Comparison of ENCODE assay signal across 12 mouse cellular contexts in the genomic region with DNA sequence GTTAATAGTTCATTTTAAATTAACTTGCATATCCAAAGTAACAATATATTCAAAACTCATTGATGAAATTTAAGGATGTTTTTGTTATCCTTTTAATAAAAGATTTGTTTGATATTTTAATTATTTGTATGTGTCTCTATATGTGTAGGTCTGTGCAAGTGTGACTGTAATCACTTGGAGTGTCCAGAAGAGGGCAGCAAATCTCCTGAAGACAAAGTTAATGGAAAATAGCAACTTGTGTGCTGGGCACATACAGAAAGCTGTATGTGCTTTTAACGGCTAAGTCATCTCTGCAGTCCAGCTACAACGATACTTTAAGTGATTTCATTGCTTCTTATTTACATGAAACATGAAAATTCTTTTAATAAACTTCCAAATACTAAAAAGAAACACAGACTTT.
DNase-seq lines count a peak whose midpoint lies in the region; ATAC-seq and TF ChIP-seq lines count a peak whose summit lies in the region.
"Had no signal": no experiment of that assay in that cellular context is flagged by ENCODE, and none has a peak within 500 bp of the region (broad histone marks: within the 10 kb centered on the region; RNA-seq: fewer than 3 reads in every experiment).

No protein-coding gene starts in this region.

- WGBS in embryonic facial prominence, embryonic 11.5 days, result 78% methylated on average over 2 of the region's 2 CpGs

- no peak overlapping the region for H3K27ac ChIP-seq in layer of hippocampus, adult 2 months
- H3K27ac ChIP-seq in ES-E14 (ENCODE audit: insufficient read depth, low read depth, low read length, poor library complexity, severe bottlenecking), result no peak overlapping the region
- H3K27ac ChIP-seq in embryonic facial prominence, embryonic 11.5 days (replicated peaks; ENCODE audit: low read depth, low read length), result no peak overlapping the region
- H3K27ac ChIP-seq: forebrain, embryonic 10.5 days; intestine, embryonic 15.5 days; macrophage had no signal

- no peak overlapping the region for H3K9ac ChIP-seq in ES-E14 (ENCODE audit: insufficient read depth, low read depth, low read length, poor library complexity, severe bottlenecking)
- no peak overlapping the region for H3K9ac ChIP-seq in embryonic facial prominence, embryonic 11.5 days (replicated peaks; ENCODE audit: low read length)
- H3K9ac ChIP-seq: intestine, embryonic 15.5 days had no signal

- in situ Hi-C loops in ES-E14 (cut with MboI; ENCODE audit: low sequenced_read_pairs in 2 of 2, unreplicated experiment in 2 of 2), result no loop called here

- H3K27me3 ChIP-seq in embryonic facial prominence, embryonic 11.5 days (ENCODE audit: control insufficient read depth, insufficient read depth, low read length), result no peaks in the 10 kb centered on the region
- H3K27me3 ChIP-seq: intestine, embryonic 15.5 days had no signal

- no peak for ATAC-seq in embryonic facial prominence, embryonic 11.5 days (replicated peaks; ENCODE audit: insufficient number of reproducible peaks, low FRiP score, low TSS enrichment, low read depth)
- ATAC-seq in CD4-positive, CD25-positive, alpha-beta regulatory T cell, adult 4 months, result no peak
- ATAC-seq: intestine, embryonic 15.5 days had no signal

- H3K4me1 ChIP-seq in ES-E14 (ENCODE audit: control insufficient read depth in 2 of 2, insufficient read depth in 2 of 2, low read length in 2 of 2, poor library complexity in 1 of 2), result no peaks in the 10 kb centered on the region
- no peaks in the 10 kb centered on the region for H3K4me1 ChIP-seq in embryonic facial prominence, embryonic 11.5 days (ENCODE audit: control insufficient read depth, insufficient read depth, low read length)
- H3K4me1 ChIP-seq: forebrain, embryonic 10.5 days; intestine, embryonic 15.5 days had no signal

- H3K9me3 ChIP-seq in ES-E14 (ENCODE audit: control insufficient read depth, insufficient read depth, low read depth, low read length), result no peaks in the 10 kb centered on the region
- H3K9me3 ChIP-seq in embryonic facial prominence, embryonic 11.5 days (replicated peaks; ENCODE audit: control insufficient read depth, low read length), result no peaks in the 10 kb centered on the region
- H3K9me3 ChIP-seq: forebrain, embryonic 10.5 days; intestine, embryonic 15.5 days had no signal

- no peak overlapping the region for H3K4me3 ChIP-seq in layer of hippocampus, adult 2 months
- no peak overlapping the region for H3K4me3 ChIP-seq in ES-E14 (ENCODE audit: insufficient read depth in 1 of 2, low read depth in 1 of 2, low read length in 2 of 2, poor library complexity in 1 of 2, severe bottlenecking in 1 of 2)
- no peak overlapping the region for H3K4me3 ChIP-seq in embryonic facial prominence, embryonic 11.5 days (ENCODE audit: low read depth, low read length)
- H3K4me3 ChIP-seq: forebrain, embryonic 10.5 days; intestine, embryonic 15.5 days had no signal

- no peak for DNase-seq in layer of hippocampus, adult 2 months (ENCODE audit: low spot score in 2 of 2)
- no peak for DNase-seq in layer of hippocampus, postnatal 25 days (ENCODE audit: extremely low spot score in 1 of 2, low spot score in 1 of 2)
- DNase-seq in A20 (ENCODE audit: low read depth, low spot score) (peak; percentile 66), ES-E14 (ENCODE audit: low read depth, low spot score) (peak; percentile 42), adipocyte (ENCODE audit: low spot score) (no peak)
- peak; percentile 54 for DNase-seq in embryonic facial prominence, embryonic 11.5 days (ENCODE audit: low spot score)
- DNase-seq: cerebellum, adult 2 months; thymus, postnatal 4 days had no signal

- H3K4me2 ChIP-seq in embryonic facial prominence, embryonic 11.5 days (ENCODE audit: low read depth, low read length), result no peak overlapping the region
- H3K4me2 ChIP-seq: intestine, embryonic 15.5 days had no signal

- TF ChIP-seq CTCF in layer of hippocampus, adult 2 months (conservative IDR thresholded peaks at IDR 0.05), result peak; percentile 69

- no peaks in the 10 kb centered on the region for H3K36me3 ChIP-seq in ES-E14 (ENCODE audit: control insufficient read depth, insufficient read depth, low read length, poor library complexity, severe bottlenecking)
- no peaks in the 10 kb centered on the region for H3K36me3 ChIP-seq in embryonic facial prominence, embryonic 11.5 days (replicated peaks; ENCODE audit: control insufficient read depth, insufficient read depth, low read depth, low read length)
- H3K36me3 ChIP-seq: forebrain, embryonic 10.5 days; intestine, embryonic 15.5 days had no signal

TF ChIP-seq in ES-E14, 5 proteins besides CTCF, POLR2A, EP300 and RAD21:
- TF ChIP-seq MAFK (IDR thresholded peaks at IDR 0.05; ENCODE audit: insufficient read depth, low read depth, low read length) (no peak), ZC3H11A (IDR thresholded peaks at IDR 0.05; ENCODE audit: borderline replicate concordance, low read depth, low read length) (peak; percentile 56; the same call in 1 of the 2 replicates), ZNF384 (IDR thresholded peaks at IDR 0.05; ENCODE audit: low read depth, low read length) (no peak), HCFC1 (IDR thresholded peaks at IDR 0.05; ENCODE audit: borderline replicate concordance, insufficient read depth, low read length) (no peak), CHD2 (IDR thresholded peaks at IDR 0.05; ENCODE audit: low read depth, low read length) (no peak)

Comparison
In these comparisons a context has a peak if more than half of its experiments do, and no peak if none do; other contexts are left out.
1. DNase-seq: peak in A20 (single experiment), ES-E14 (single experiment) and embryonic facial prominence, embryonic 11.5 days (single experiment); none in layer of hippocampus, adult 2 months (0 of 2), layer of hippocampus, postnatal 25 days (0 of 2) and adipocyte (single experiment).